Mouse (Mus musculus) G1E (cell line): Measurements from ENCODE around the gene Sfxn5. TPM values are rescaled to one million over a fixed set of nuclear protein-coding genes. Genes with fewer than 3 reads are reported as not detected.

Experiments
- ATAC-seq: 2 replicates; pipeline ENCODE4 v1.8.0; 2016; ENCODE audit warnings: mild to moderate bottlenecking; ENCODE audit not compliant: insufficient number of reproducible peaks, poor library complexity, low FRiP score, severe bottlenecking; ENCODE audit errors: extremely low read depth
- DNase-seq: peaks from one replicate; pipeline ENCODE4 v3.0.0; 2012; ENCODE audit warnings: low spot score
- H3K27me3 ChIP-seq: 2 replicates; pipeline ENCODE4 v1.6.1; 2012; ENCODE audit warnings: mild to moderate bottlenecking, low read length, inconsistent platforms; ENCODE audit not compliant: insufficient read depth
- H3K36me3 ChIP-seq: replicated peaks from 2 replicates; pipeline ENCODE3; 2012; ENCODE audit warnings: mild to moderate bottlenecking, inconsistent platforms
- H3K4me1 ChIP-seq: 2 replicates; pipeline ENCODE4 v1.6.1; 2012; ENCODE audit warnings: low read depth, low read length, inconsistent platforms, mixed read lengths; ENCODE audit not compliant: insufficient read depth
- H3K4me3 ChIP-seq: 2 replicates; pipeline ENCODE4 v1.5.1; 2012; ENCODE audit warnings: low read depth, mild to moderate bottlenecking, inconsistent platforms, low read length, moderate library complexity, mixed read lengths
- H3K9me3 ChIP-seq: replicated peaks from 2 replicates; pipeline ENCODE4 v1.6.1; 2012; ENCODE audit warnings: inconsistent platforms
- CTCF ChIP-seq: IDR thresholded peaks from 2 replicates; pipeline ENCODE4 v1.5.1; 2012; ENCODE audit warnings: low read depth, low read length, inconsistent platforms, mixed read lengths
- GATA1 ChIP-seq: IDR thresholded peaks from 2 replicates; pipeline ENCODE4 v1.6.1; 2012; ENCODE audit warnings: borderline replicate concordance, low read length, inconsistent platforms, mixed read lengths
- GATA2 ChIP-seq: IDR thresholded peaks from 2 replicates; pipeline ENCODE4 v1.6.1; 2012; ENCODE audit warnings: low read depth, low read length, inconsistent platforms, borderline replicate concordance
- POLR2AphosphoS5 ChIP-seq: IDR thresholded peaks from 2 replicates; pipeline ENCODE4 v1.6.1; 2012; ENCODE audit warnings: low read depth, low read length, inconsistent platforms; ENCODE audit not compliant: insufficient replicate concordance
- TAL1 ChIP-seq: conservative IDR thresholded peaks from 2 replicates; pipeline ENCODE4 v1.6.1; 2012; ENCODE audit warnings: low read depth, low read length, inconsistent platforms, mixed read lengths
- polyA plus RNA-seq: library from polyadenylated mRNA; stranded (reverse); fragments of >175 nt; gene quantifications from 2 replicates; pipeline ENCODE4 v1.2.3, GENCODE M21; 2012
- total RNA-seq, 2 experiments: library from RNA; stranded (forward) in 1 of 2; stranded (reverse) in 1 of 2; fragments of 200-1000 nt in 1 of 2; fragments of >200 nt in 1 of 2; fragmentation: Nextera tagmentation in 1 of 2; gene quantifications; 2 replicates each; pipeline ENCODE4 v1.2.3; 2014 to 2017

Sfxn5 gene
- total and polyA plus RNA-seq, 3 experiments, result 0.04 to 0.38 TPM; not detected in 1

DNA sequence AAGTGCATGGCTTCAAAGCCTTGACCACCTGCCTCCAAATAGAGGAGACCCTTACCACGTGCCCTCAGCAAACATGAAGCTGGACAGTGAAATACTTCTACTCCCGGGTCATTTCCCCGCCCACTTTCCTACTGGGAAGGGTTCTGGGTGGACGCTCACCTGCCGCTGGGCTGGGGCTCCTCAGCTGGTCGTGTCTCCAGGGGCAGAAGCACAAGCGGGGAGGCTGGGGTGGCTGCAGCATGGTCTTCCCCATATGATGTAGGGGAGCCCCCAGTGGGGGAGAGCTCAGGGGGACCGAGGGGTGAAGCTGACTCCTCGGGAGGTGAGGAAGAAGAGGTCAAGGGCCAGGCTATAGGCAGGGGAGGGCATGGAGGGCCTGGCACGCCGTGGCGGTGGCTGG is 7.0 kb upstream of the Sfxn5 start:
- Histone ChIP-seq H3K27me3 (peaks cover 21% of the 10 kb centered on the region), H3K9me3 (no peaks in the 10 kb centered on the region), H3K4me1 (no peaks in the 10 kb centered on the region), H3K36me3 (no peaks in the 10 kb centered on the region), H3K4me3 (no peak overlapping the region)
- DNase-seq (no peak), ATAC-seq (no peak)
- TF ChIP-seq GATA2, result no peak
- no peak for TF ChIP-seq GATA1
- no peak for TF ChIP-seq CTCF
- no peak for TF ChIP-seq POLR2AphosphoS5
- no peak for TF ChIP-seq TAL1

DNA sequence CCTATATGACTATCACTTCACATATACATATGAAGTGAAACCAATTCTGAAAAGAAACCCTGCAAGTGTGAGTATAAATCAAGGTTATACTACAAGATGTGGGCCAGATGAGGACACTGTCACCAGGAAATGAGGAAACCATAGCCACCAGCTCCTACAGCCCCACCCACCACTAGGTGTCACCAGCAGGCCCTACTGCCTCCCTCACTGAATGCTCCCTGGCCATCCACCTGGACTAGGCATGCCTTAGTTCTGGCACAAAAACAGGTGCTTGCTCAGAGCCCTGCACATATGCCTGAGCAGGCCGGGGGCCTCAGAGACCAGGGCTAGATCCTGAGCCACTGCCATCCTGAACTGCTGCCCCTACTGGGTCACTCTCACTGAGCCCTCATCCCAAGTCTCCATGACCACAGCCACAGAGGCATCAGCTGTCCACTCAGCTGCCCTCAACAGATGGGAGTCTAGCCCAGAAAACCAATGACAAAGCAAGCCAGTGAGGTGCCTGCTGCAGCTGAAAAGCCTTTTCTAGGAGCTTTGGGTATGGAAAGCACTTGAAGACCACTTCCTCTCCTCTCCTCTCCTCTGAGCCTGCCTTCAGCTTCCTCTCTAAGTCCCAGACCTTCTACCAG is 6.2 kb upstream of the Sfxn5 start:
- Histone ChIP-seq H3K27me3 (peaks cover 21% of the 10 kb centered on the region), H3K4me3 (no peak overlapping the region), H3K9me3 (no peaks in the 10 kb centered on the region), H3K36me3 (no peaks in the 10 kb centered on the region), H3K4me1 (no peaks in the 10 kb centered on the region)
- ATAC-seq (no peak), DNase-seq (peak; percentile 33)
- TF ChIP-seq CTCF, result no peak
- TF ChIP-seq GATA1, result no peak
- no peak for TF ChIP-seq TAL1
- no peak for TF ChIP-seq POLR2AphosphoS5
- TF ChIP-seq GATA2, result no peak

DNA sequence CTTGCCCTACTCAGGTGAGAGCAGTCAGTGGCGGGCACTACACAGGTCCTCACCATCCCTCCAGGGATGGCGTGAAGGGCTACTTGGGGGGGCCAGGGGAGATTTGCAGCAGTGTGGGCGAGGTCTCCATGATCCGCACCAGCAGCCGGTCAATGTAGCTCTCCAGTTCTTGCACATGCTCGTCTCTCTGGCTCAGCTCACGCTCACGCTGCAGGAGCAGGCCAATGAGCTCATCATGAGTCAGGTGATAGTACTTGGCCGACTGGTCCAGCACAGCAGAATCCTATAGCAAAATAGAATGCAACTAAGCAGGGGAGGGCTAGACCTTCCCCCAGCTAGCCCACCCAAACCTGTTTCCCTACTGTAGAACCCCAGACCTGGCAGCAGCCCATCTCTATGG is 3.7 kb upstream of the Sfxn5 start:
- no peak for TF ChIP-seq CTCF
- no peak for TF ChIP-seq TAL1
- no peak for TF ChIP-seq GATA1
- TF ChIP-seq POLR2AphosphoS5, result no peak
- no peak for TF ChIP-seq GATA2
- DNase-seq (no peak), ATAC-seq (no peak)
- 0 out of 2 replicates have a peak, but pooled peaks cover 6% of the 10 kb centered on the region for H3K4me1 ChIP-seq
- no peaks in the 10 kb centered on the region for H3K9me3 ChIP-seq
- H3K27me3 ChIP-seq, result peaks cover 35% of the 10 kb centered on the region; the same call in 1 of the 2 replicates
- H3K4me3 ChIP-seq, result no peak overlapping the region
- no peaks in the 10 kb centered on the region for H3K36me3 ChIP-seq

DNA sequence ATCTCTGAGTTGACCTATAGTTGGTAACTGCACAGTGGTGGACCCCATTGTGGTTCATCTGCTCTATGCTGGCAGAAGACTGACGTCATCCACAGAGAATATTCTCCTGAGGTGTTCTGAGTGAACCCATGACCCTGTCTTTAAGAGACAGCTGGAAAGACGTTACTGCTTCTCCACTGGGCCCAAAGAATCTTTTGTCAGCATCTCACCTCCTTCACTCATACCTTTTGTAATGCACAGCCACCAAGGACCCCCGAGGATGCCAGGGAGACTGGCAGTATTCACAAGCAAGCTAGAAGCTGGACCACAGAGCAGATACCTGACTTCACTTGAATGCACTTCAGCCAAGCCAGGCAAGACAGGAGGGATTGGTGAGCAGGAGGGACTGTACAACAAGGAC is 2.1 kb upstream of the Sfxn5 start:
- H3K4me3 ChIP-seq, result no peak overlapping the region
- H3K27me3 ChIP-seq, result peaks cover 35% of the 10 kb centered on the region; the same call in 1 of the 2 replicates

DNA sequence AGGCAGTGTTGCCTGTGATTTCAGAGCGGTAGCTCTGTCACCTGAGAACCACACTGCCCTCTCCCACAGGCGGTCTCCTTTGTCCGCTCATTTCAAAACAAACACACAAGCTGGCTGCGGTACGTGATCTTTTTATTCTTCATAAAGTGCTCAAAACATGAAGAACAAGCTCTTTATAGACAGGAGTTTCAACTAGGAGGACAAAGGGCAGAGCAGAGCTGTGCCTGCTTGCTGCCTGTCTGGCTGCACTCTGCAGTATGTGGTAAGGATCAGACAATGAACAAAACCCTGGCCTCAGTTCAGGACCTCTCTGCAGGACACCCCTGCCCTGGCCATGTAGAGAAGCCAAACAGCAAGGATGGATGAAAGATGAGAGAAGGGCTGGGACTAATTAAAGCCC is 1.6 kb upstream of the Sfxn5 start:
- no peak for DNase-seq
- no peak for TF ChIP-seq GATA1
- no peak for TF ChIP-seq GATA2
- no peak for TF ChIP-seq CTCF
- no peak for TF ChIP-seq TAL1
- no peak for TF ChIP-seq POLR2AphosphoS5
- H3K27me3 ChIP-seq, result peaks cover 35% of the 10 kb centered on the region
- 0 out of 2 replicates have a peak, but pooled peaks cover 6% of the 10 kb centered on the region for H3K4me1 ChIP-seq
- H3K36me3 ChIP-seq, result no peaks in the 10 kb centered on the region
- H3K9me3 ChIP-seq, result no peaks in the 10 kb centered on the region
- no peak for ATAC-seq
- H3K4me3 ChIP-seq, result no peak overlapping the region

More for the DNA sequence above, 2.1 kb upstream of the Sfxn5 start:
- no peaks in the 10 kb centered on the region for H3K9me3 ChIP-seq
- ATAC-seq (no peak), DNase-seq (no peak)
- TF ChIP-seq CTCF (no peak), POLR2AphosphoS5 (no peak), TAL1 (no peak), GATA2 (no peak), GATA1 (no peak)
- no peaks in the 10 kb centered on the region for H3K36me3 ChIP-seq
- 0 out of 2 replicates have a peak, but pooled peaks cover 6% of the 10 kb centered on the region for H3K4me1 ChIP-seq

DNA sequence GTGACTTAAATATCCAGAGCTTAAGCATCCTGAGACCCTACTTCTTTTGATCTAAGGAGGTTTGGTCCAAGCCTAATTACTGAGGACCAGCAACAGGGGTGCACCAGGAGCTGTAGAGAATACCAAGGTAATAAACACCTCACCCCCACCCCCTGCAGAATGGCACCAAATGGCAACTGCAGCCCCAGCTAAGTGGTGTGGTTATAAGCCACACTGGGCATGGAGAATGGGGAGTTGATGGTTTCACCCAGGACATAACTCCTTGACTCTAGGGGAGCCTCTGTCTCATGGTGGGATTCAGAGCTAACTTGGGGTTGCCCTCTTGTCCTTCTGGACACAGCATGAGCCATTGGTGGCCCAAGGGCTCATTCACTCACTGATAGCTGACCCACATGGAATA is 1.0 kb upstream of the Sfxn5 start:
- H3K27me3 ChIP-seq, result peaks cover 35% of the 10 kb centered on the region
- ATAC-seq (no peak), DNase-seq (no peak)
- 0 out of 2 replicates have a peak, but pooled peaks cover 6% of the 10 kb centered on the region for H3K4me1 ChIP-seq
- H3K9me3 ChIP-seq, result no peaks in the 10 kb centered on the region
- no peak overlapping the region for H3K4me3 ChIP-seq
- no peak for TF ChIP-seq CTCF
- H3K36me3 ChIP-seq, result no peaks in the 10 kb centered on the region
